Mouse (Mus musculus): Measurements from ENCODE around the gene Nkiras2. TPM values are rescaled to one million over a fixed set of nuclear protein-coding genes. Genes with fewer than 3 reads are reported as not detected.

Nkiras2 gene
- polyA plus RNA-seq, 1 experiment from 2014 or later = 101 TPM

GRCm38 (mm10) chr11:100622714-100623113 is 3.7 kb downstream of the Nkiras2 start:
- DNase-seq (ENCODE audit: low spot score) = peak; percentile 93
- Histone ChIP-seq H3K27ac (replicated peaks) (peak overlapping the region; percentile 87), H3K9me3 (replicated peaks) (no peaks in the 10 kb centered on the region), H3K4me1 (peaks cover 39% of the 10 kb centered on the region), H3K36me3 (peaks cover 35% of the 10 kb centered on the region), H3K27me3 (ENCODE audit: low read depth, poor library complexity, severe bottlenecking) (no peaks in the 10 kb centered on the region), H3K4me3 (peak overlapping the region; percentile 74)
- WGBS = 1% methylated on average over 24 of the region's 24 CpGs

GRCm38 (mm10) chr11:100623867-100624266 is 4.8 kb downstream of the Nkiras2 start:
- Histone ChIP-seq H3K27ac (replicated peaks) (no peak overlapping the region), H3K4me3 (peak overlapping the region; percentile 74), H3K27me3 (ENCODE audit: low read depth, poor library complexity, severe bottlenecking) (no peaks in the 10 kb centered on the region), H3K4me1 (peaks cover 34% of the 10 kb centered on the region), H3K36me3 (peaks cover 35% of the 10 kb centered on the region), H3K9me3 (replicated peaks) (no peaks in the 10 kb centered on the region)
- DNase-seq (ENCODE audit: low spot score) = no peak
- WGBS = 75% methylated on average over 5 of the region's 5 CpGs

GRCm38 (mm10) chr11:100625754-100626700 is 7.0 kb downstream of the Nkiras2 start:
- Histone ChIP-seq H3K36me3 (peaks cover 35% of the 10 kb centered on the region), H3K27ac (replicated peaks) (no peak overlapping the region), H3K27me3 (ENCODE audit: low read depth, poor library complexity, severe bottlenecking) (no peaks in the 10 kb centered on the region), H3K9me3 (replicated peaks) (no peaks in the 10 kb centered on the region), H3K4me1 (peaks cover 31% of the 10 kb centered on the region), H3K4me3 (no peak overlapping the region)
- DNase-seq (ENCODE audit: low spot score) = no peak
- 93% methylated on average over 23 of the region's 23 CpGs for WGBS

- peak; percentile 62 for DNase-seq (ENCODE audit: low spot score)
- H3K36me3 ChIP-seq = peaks cover 35% of the 10 kb centered on the region
- no peaks in the 10 kb centered on the region for H3K9me3 ChIP-seq (replicated peaks)
- H3K27me3 ChIP-seq (ENCODE audit: low read depth, poor library complexity, severe bottlenecking) = no peaks in the 10 kb centered on the region
- no peak overlapping the region for H3K4me3 ChIP-seq
- 32% methylated on average over 9 of the region's 9 CpGs for WGBS
- H3K4me1 ChIP-seq = peaks cover 31% of the 10 kb centered on the region
- no peak overlapping the region for H3K27ac ChIP-seq (replicated peaks)
These were observed 7.7 kb downstream of the Nkiras2 start for GRCm38 (mm10) chr11:100626701-100627195.

GRCm38 (mm10) chr11:100628056-100628455 is 9.0 kb downstream of the Nkiras2 start:
- no peaks in the 10 kb centered on the region for H3K9me3 ChIP-seq (replicated peaks)
- WGBS = 94% methylated on average over 5 of the region's 5 CpGs
- no peak for DNase-seq (ENCODE audit: low spot score)
- no peak overlapping the region for H3K27ac ChIP-seq (replicated peaks)
- no peak overlapping the region for H3K4me3 ChIP-seq
- H3K27me3 ChIP-seq (ENCODE audit: low read depth, poor library complexity, severe bottlenecking) = no peaks in the 10 kb centered on the region
- H3K36me3 ChIP-seq = peaks cover 35% of the 10 kb centered on the region
- H3K4me1 ChIP-seq = peaks cover 26% of the 10 kb centered on the region

GRCm38 (mm10) chr11:100628862-100629352 is 9.9 kb downstream of the Nkiras2 start:
- Histone ChIP-seq H3K4me3 (no peak overlapping the region), H3K36me3 (peaks cover 35% of the 10 kb centered on the region), H3K27ac (replicated peaks) (no peak overlapping the region), H3K4me1 (peaks cover 17% of the 10 kb centered on the region), H3K9me3 (replicated peaks) (no peaks in the 10 kb centered on the region), H3K27me3 (ENCODE audit: low read depth, poor library complexity, severe bottlenecking) (no peaks in the 10 kb centered on the region)
- WGBS = 64% methylated on average over 13 of the region's 13 CpGs
- no peak for DNase-seq (ENCODE audit: low spot score)

DNA sequence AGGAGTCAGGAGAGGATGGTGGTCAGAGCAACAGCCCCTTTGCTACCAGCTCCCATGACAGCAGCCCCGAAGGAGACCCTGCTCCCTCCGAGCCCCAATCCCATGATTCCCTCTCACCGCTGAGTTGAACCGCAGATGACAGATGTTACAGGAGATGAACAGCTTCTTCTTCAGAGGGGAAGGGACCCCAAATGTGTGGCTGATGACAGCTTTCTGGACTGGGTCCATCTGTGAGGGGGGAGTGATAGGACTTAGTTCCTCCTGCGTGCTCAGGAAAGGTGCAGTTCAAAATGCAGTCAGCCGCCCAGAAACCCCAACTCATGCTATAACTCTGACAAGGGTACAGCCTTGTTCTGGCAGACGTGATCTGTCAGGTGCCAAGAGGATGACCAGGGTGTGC is 15.5 kb downstream of the Nkiras2 start:
- WGBS = 79% methylated on average over 7 of the region's 7 CpGs

DNA sequence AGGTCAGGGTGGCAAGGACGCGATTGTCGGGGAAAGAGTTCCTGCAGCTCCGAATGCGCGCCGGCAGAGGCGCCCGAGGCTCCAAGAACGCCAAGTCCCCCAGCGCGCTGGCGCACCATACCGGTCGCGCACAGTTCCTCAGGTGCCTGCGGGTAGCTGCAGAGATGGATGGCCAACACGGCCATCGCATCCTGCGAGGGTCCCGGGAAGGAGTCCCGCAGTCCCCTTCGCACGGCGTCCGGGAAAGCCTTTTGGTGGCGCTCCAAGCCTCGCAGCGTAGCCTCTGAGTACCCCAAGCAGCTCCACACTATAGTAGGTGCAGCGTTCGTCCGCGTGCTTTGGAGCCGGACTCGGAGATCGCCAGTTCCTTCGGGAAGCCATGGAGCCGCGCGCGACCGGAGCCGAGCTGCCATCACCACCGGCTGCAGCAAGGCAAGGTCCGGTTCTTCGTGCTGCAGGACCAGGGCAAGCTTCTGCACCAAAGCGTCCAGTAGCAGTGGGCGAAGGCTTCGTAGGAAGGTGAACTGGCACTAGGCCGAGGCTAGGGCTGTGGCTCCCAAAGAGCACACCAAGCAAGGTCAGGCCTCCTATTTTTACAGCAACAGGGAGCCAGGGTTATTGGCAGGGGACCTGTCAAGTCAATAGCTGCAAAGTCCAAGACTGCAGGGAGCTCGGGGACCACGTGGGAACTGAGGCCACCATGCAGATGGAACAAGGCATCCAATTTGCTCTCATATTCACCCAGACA is 21.3 kb downstream of the Nkiras2 start:
- H3K9me3 ChIP-seq (replicated peaks) = no peaks in the 10 kb centered on the region
- H3K4me3 ChIP-seq = peak overlapping the region; percentile 53
- no peaks in the 10 kb centered on the region for H3K36me3 ChIP-seq
- H3K4me1 ChIP-seq = peaks cover 13% of the 10 kb centered on the region
- H3K27me3 ChIP-seq (ENCODE audit: low read depth, poor library complexity, severe bottlenecking) = peaks cover 61% of the 10 kb centered on the region
- no peak overlapping the region; the same call in 1 of the 2 replicates for H3K27ac ChIP-seq (replicated peaks)
- 8% methylated on average over 52 of the region's 52 CpGs for WGBS
- peak; percentile 70 for DNase-seq (ENCODE audit: low spot score)

More for the DNA sequence above, 15.5 kb downstream of the Nkiras2 start:
- no peak for DNase-seq (ENCODE audit: low spot score)
- H3K4me1 ChIP-seq = no peaks in the 10 kb centered on the region
- H3K9me3 ChIP-seq (replicated peaks) = no peaks in the 10 kb centered on the region
- H3K27ac ChIP-seq (replicated peaks) = no peak overlapping the region
- peaks cover 20% of the 10 kb centered on the region for H3K27me3 ChIP-seq (ENCODE audit: low read depth, poor library complexity, severe bottlenecking)
- no peaks in the 10 kb centered on the region for H3K36me3 ChIP-seq
- no peak overlapping the region for H3K4me3 ChIP-seq

- WGBS = 75% methylated on average over 15 of the region's 15 CpGs
These were observed 24.9 kb downstream of the Nkiras2 start for GRCm38 (mm10) chr11:100643612-100644575.

GRCm38 (mm10) chr11:100646265-100646664 is 27.2 kb downstream of the Nkiras2 start:
- Histone ChIP-seq H3K4me1 (no peaks in the 10 kb centered on the region), H3K27me3 (ENCODE audit: low read depth, poor library complexity, severe bottlenecking) (peaks cover 57% of the 10 kb centered on the region), H3K4me3 (no peak overlapping the region), H3K9me3 (replicated peaks) (no peaks in the 10 kb centered on the region), H3K27ac (replicated peaks) (no peak overlapping the region), H3K36me3 (no peaks in the 10 kb centered on the region)
- 7% methylated on average over 1 of the region's 1 CpGs for WGBS
- peak; percentile 56 for DNase-seq (ENCODE audit: low spot score)

More at GRCm38 (mm10) chr11:100643612-100644575, 24.9 kb downstream of the Nkiras2 start:
- no peaks in the 10 kb centered on the region for H3K9me3 ChIP-seq (replicated peaks)
- DNase-seq (ENCODE audit: low spot score) = no peak
- H3K4me3 ChIP-seq = no peak overlapping the region
- peaks cover 58% of the 10 kb centered on the region for H3K27me3 ChIP-seq (ENCODE audit: low read depth, poor library complexity, severe bottlenecking)
- H3K4me1 ChIP-seq = peaks cover 13% of the 10 kb centered on the region
- H3K36me3 ChIP-seq = no peaks in the 10 kb centered on the region
- H3K27ac ChIP-seq (replicated peaks) = no peak overlapping the region

DNA sequence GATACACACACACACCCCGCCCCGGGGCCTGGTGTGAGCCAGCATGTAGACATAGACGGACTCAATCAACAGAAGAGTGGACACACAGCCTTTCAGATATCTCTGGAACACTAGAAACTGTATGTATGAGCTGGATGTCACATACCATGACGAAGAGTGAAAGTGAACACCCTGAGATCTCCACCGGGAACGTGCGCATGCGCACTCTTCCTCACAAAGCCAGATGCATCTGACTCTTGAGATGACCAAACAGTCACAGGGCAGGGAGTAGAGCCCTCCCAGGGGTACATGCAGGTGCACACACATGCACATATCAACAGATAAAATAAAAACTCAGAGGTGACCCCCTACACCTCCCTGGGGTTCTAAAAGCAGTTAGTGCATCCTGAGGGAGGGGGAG is 29.4 kb downstream of the Nkiras2 start:
- Histone ChIP-seq H3K27me3 (ENCODE audit: low read depth, poor library complexity, severe bottlenecking) (peaks cover 61% of the 10 kb centered on the region), H3K4me1 (no peaks in the 10 kb centered on the region), H3K36me3 (no peaks in the 10 kb centered on the region), H3K9me3 (replicated peaks) (no peaks in the 10 kb centered on the region), H3K4me3 (no peak overlapping the region), H3K27ac (replicated peaks) (no peak overlapping the region)
- WGBS = 88% methylated on average over 8 of the region's 8 CpGs
- DNase-seq (ENCODE audit: low spot score) = no peak

- Histone ChIP-seq H3K27ac (replicated peaks) (no peak overlapping the region), H3K27me3 (ENCODE audit: low read depth, poor library complexity, severe bottlenecking) (peaks cover 48% of the 10 kb centered on the region), H3K4me3 (no peak overlapping the region), H3K9me3 (replicated peaks) (no peaks in the 10 kb centered on the region), H3K4me1 (peaks cover 2% of the 10 kb centered on the region), H3K36me3 (no peaks in the 10 kb centered on the region)
- DNase-seq (ENCODE audit: low spot score) = no peak
- WGBS = 20% methylated on average over 8 of the region's 8 CpGs
These were observed 32.2 kb downstream of the Nkiras2 start for GRCm38 (mm10) chr11:100651205-100651604.
